Mouse (Mus musculus) forebrain, embryonic 12.5 days (tissue): ENCODE data around the gene Pde4d. TPM values are rescaled to one million over a fixed set of nuclear protein-coding genes. Genes with fewer than 3 reads are reported as not detected.
"Not testable (repeated sequence)": the region's sequence is repeated elsewhere in the genome, so short reads cannot be mapped to it uniquely, and the experiment has no call there.

Experiments used
- ATAC-seq: fragments of 200-750 bp; cut with Nextera tagmentation; 2 replicates; pipeline ENCODE4 v1.8.0; 2017; ENCODE audit warnings: moderate TSS enrichment; ENCODE audit not compliant: low FRiP score
- H3K27ac ChIP-seq: fragments of 300-500 bp; sonication (generic); 2 replicates; pipeline ENCODE4 v1.5.1; 2016; ENCODE audit warnings: mild to moderate bottlenecking
- H3K27me3 ChIP-seq: fragments of 300-500 bp; sonication (generic); 2 replicates; pipeline ENCODE4 v1.6.1; 2016; ENCODE audit warnings: mild to moderate bottlenecking
- H3K36me3 ChIP-seq: fragments of 300-500 bp; sonication (generic); replicated peaks from 2 replicates; pipeline ENCODE4 v1.6.1; 2016; ENCODE audit warnings: mild to moderate bottlenecking
- H3K4me1 ChIP-seq: fragments of 300-500 bp; sonication (generic); 2 replicates; pipeline ENCODE4 v1.6.1; 2016
- H3K4me2 ChIP-seq: fragments of 300-500 bp; sonication (generic); 2 replicates; pipeline ENCODE4 v1.6.1; 2016; ENCODE audit warnings: mild to moderate bottlenecking, moderate library complexity
- H3K4me3 ChIP-seq: fragments of 300-500 bp; sonication (generic); replicated peaks from 2 replicates; pipeline ENCODE4 v1.5.1; 2016; ENCODE audit warnings: mild to moderate bottlenecking
- H3K9ac ChIP-seq: fragments of 300-500 bp; sonication (generic); 2 replicates; pipeline ENCODE4 v1.6.1; 2016; ENCODE audit warnings: mild to moderate bottlenecking
- H3K9me3 ChIP-seq: fragments of 300-500 bp; sonication (generic); 2 replicates; pipeline ENCODE4 v1.6.1; 2016
- WGBS: fragments of 180-500 bp; shearing (Covaris S2); methylation state at CpG from one replicate; pipeline ENCODE4 v1.1.7; 2016; 5-methylcytosine and 5-hydroxymethylcytosine counted together
- polyA plus RNA-seq: library from polyadenylated mRNA; unstranded; fragments of >200 nt; fragmentation: Nextera tagmentation; extraction: Ambion mirVana; gene quantifications from 2 replicates; pipeline ENCODE4 v1.2.1, GENCODE M21; 2016

The Pde4d gene
- polyA plus RNA-seq, 1 experiment from 2014 or later, result 15.0 TPM

- Histone ChIP-seq H3K9ac (no peak overlapping the region), H3K9me3 (no peaks in the 10 kb centered on the region), H3K4me3 (no peak overlapping the region), H3K27ac (no peak overlapping the region), H3K4me1 (no peaks in the 10 kb centered on the region), H3K4me2 (no peak overlapping the region), H3K36me3 (no peaks in the 10 kb centered on the region), H3K27me3 (no peaks in the 10 kb centered on the region)
- no peak for ATAC-seq
Measured at GRCm38 (mm10) chr13:108677056-108677455, 227.3 kb downstream of the Pde4d start.

DNA sequence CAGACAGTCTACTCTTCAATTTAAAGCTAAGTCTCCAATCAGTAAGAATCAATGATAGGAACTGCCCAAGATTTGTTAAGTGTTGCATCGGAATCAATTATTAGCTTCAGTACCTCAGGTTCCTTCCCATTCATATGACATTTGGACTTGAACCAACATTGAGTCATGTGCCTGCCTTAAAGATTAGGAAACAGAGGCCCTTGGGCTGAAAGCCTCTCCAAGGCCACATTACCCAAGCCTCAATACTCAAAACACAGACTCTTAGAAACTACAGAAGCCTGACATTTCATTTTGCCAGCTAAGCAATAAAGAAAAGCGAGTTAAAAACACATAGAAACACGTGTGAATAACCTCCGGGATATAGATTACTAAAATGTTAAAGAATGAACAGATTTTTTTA, 233.3 kb downstream of the Pde4d start:
- no peak overlapping the region for H3K4me3 ChIP-seq
- no peaks in the 10 kb centered on the region for H3K4me1 ChIP-seq
- no peaks in the 10 kb centered on the region for H3K9me3 ChIP-seq
- 94% methylated on average over 4 of the region's 4 CpGs for WGBS
- no peak overlapping the region for H3K4me2 ChIP-seq
- H3K27ac ChIP-seq, result no peak overlapping the region
- H3K9ac ChIP-seq, result no peak overlapping the region
- H3K36me3 ChIP-seq, result no peaks in the 10 kb centered on the region
- H3K27me3 ChIP-seq, result no peaks in the 10 kb centered on the region
- ATAC-seq, result no peak

DNA sequence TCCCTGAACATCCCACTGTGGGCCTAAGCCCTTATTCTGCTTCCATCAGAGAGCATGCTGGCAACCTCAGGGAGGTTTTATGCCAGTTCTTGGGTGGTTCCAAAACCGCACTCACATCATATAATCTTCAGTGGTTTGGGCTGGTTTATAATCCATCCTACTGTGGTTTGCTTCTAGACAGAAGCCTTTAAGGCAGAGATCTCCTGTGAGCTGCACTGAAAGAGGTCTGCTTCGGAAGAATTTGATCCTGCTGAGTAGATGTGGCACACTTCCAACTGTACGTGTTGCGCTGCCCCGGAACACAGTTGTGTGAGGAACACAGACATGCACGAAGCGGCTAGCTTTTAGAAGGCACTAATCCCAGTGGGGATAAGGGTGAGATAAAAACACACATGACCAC, 236.1 kb downstream of the Pde4d start:
- Histone ChIP-seq H3K9me3 (no peaks in the 10 kb centered on the region), H3K9ac (no peak overlapping the region), H3K27me3 (no peaks in the 10 kb centered on the region), H3K4me1 (no peaks in the 10 kb centered on the region), H3K4me3 (no peak overlapping the region), H3K4me2 (no peak overlapping the region), H3K27ac (no peak overlapping the region), H3K36me3 (no peaks in the 10 kb centered on the region)
- WGBS, result 89% methylated on average over 7 of the region's 7 CpGs
- ATAC-seq, result no peak

- Histone ChIP-seq H3K27ac (no peak overlapping the region), H3K9me3 (no peaks in the 10 kb centered on the region), H3K4me1 (no peaks in the 10 kb centered on the region), H3K9ac (no peak overlapping the region), H3K27me3 (no peaks in the 10 kb centered on the region), H3K4me2 (no peak overlapping the region), H3K4me3 (no peak overlapping the region), H3K36me3 (no peaks in the 10 kb centered on the region)
- no peak for ATAC-seq
- 83% methylated on average over 2 of the region's 2 CpGs for WGBS
Measured at GRCm38 (mm10) chr13:108686262-108686661, 236.5 kb downstream of the Pde4d start.

DNA sequence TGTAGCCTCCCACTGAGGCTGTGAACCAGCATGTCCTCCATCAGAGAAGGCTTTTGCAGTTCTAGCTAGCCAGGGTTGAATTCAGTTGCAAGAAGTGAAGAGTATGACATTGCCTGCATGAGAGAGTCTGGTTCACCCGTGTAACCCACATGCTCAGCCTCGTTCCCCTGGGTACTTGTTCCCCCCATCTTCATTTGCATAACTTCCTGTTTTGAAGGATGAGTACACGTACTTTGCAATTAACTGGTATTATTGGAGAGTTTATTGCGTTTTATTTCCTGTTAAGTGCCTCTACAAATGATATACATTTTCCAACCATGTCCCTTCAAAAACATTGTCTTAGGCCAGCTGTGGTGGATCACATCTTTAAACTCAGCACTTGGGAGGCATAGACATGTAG, 237.1 kb downstream of the Pde4d start:
- no peak for ATAC-seq
- H3K4me1 ChIP-seq, result no peaks in the 10 kb centered on the region
- H3K27ac ChIP-seq, result no peak overlapping the region
- H3K9ac ChIP-seq, result no peak overlapping the region
- H3K9me3 ChIP-seq, result no peaks in the 10 kb centered on the region
- no peaks in the 10 kb centered on the region for H3K27me3 ChIP-seq
- no peak overlapping the region for H3K4me2 ChIP-seq
- H3K4me3 ChIP-seq, result no peak overlapping the region
- 86% methylated on average over 4 of the region's 4 CpGs for WGBS
- no peaks in the 10 kb centered on the region for H3K36me3 ChIP-seq

DNA sequence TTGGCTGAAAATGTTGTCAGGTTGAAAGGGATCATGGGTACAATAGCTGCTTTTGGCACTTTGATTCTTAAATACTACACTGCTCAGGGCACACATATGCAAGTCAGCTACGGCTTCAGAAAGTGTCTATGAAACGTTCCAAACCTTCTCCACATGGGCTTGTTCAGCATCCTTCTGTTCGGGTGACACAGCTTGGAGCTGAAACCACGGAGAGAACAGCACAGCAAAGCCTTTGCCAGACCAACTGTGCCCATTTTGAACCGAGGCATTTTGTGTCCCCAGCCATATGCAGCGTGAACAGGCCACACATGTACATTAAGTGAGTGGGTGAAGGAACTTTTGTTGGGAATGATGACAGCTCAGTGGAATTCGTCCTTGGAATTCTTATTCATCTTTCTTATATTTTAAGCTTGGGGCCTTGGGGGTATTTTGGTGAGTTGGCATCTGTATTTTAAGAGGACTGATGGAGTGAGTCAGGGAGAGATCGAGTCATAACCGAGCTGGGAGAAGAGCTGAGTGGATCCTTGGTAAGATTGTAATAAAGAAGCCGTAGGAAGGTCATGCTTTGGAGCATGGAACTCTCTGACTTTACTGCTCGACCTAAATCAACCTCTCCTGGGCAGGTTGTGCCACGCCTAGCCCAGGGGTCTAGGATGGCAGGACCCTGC, 243.3 kb downstream of the Pde4d start:
- no peak for ATAC-seq
- H3K4me1 ChIP-seq, result no peaks in the 10 kb centered on the region
- H3K4me3 ChIP-seq, result no peak overlapping the region
- no peaks in the 10 kb centered on the region for H3K36me3 ChIP-seq
- no peaks in the 10 kb centered on the region for H3K9me3 ChIP-seq
- WGBS, result 87% methylated on average over 12 of the region's 12 CpGs
- no peak overlapping the region for H3K9ac ChIP-seq
- H3K27me3 ChIP-seq, result no peaks in the 10 kb centered on the region
- no peak overlapping the region for H3K27ac ChIP-seq
- H3K4me2 ChIP-seq, result no peak overlapping the region

DNA sequence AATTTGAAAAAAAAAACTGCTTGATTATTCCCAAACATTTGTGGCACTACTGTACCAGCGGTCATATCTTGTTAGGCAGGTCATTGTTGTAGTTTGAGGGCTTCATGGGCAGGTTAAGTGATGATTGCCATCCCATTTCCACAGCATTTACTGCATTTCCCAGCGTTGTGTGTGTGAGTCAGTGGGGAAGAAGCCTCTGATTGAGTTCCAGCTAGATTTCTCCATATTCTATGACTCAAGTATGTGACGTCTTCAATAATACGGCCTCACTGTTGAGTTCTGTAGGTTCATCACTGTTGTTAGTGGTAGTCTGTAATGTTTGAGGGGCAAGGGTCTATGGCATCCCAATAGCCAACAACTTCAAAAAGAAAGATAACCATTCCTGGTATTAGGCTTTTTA, 255.7 kb downstream of the Pde4d start:
- Histone ChIP-seq H3K4me1 (no peaks in the 10 kb centered on the region), H3K27me3 (no peaks in the 10 kb centered on the region), H3K4me2 (no peak overlapping the region), H3K4me3 (no peak overlapping the region), H3K9ac (no peak overlapping the region), H3K36me3 (no peaks in the 10 kb centered on the region), H3K9me3 (no peaks in the 10 kb centered on the region), H3K27ac (no peak overlapping the region)
- WGBS, result 82% methylated on average over 4 of the region's 4 CpGs
- ATAC-seq, result no peak

DNA sequence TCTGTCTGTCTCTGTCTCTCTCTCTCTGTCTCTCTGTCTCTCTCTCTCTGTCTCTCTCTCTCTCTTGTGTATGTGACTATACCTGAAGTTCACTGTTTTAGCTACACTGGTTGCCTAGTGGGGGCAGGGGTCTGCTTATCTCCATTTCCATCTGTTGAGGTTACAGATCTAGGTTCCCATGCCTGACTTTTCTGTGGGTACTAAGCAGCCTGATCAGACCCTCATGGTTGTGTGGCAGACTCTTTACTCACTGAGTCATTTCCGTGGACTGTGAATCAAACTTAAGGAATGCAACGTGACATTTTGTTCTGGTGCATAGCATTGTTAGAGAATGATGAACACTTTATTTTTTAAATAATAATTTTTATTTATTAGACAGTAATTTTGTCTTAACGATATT, 264.3 kb downstream of the Pde4d start:
- no peak overlapping the region for H3K27ac ChIP-seq
- no peak overlapping the region for H3K4me3 ChIP-seq
- no peak overlapping the region for H3K9ac ChIP-seq
- H3K36me3 ChIP-seq, result no peaks in the 10 kb centered on the region
- H3K9me3 ChIP-seq, result no peaks in the 10 kb centered on the region
- 82% methylated on average over 3 of the region's 3 CpGs for WGBS
- H3K4me1 ChIP-seq, result no peaks in the 10 kb centered on the region
- no peak for ATAC-seq
- H3K27me3 ChIP-seq, result no peaks in the 10 kb centered on the region
- no peak overlapping the region for H3K4me2 ChIP-seq

- Histone ChIP-seq H3K36me3 (no peaks in the 10 kb centered on the region), H3K9ac (no peak overlapping the region), H3K27me3 (no peaks in the 10 kb centered on the region), H3K4me1 (no peaks in the 10 kb centered on the region), H3K4me2 (no peak overlapping the region), H3K27ac (no peak overlapping the region), H3K9me3 (no peaks in the 10 kb centered on the region), H3K4me3 (no peak overlapping the region)
- no peak for ATAC-seq
- WGBS, result 88% methylated on average over 3 of the region's 3 CpGs
Measured at GRCm38 (mm10) chr13:108715029-108715428, 265.3 kb downstream of the Pde4d start.

DNA sequence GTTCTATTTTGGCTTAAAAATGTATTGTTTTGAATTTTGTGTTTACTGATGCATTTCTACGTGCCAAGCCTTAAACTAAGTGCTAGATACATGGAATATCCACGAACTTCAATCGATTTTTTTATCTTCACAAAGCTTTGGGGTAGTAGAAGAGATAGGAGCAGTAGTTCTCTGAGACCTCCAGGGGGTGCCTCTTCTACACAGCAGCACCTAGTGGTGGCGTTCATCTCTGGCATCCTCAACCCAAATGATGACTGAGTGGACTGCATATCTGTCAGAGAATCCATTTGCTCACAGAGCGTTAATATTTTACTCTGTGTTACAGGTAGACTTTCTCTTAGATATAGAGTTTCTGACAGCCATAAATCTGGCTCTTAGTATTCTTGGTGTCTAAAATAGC, 272.5 kb downstream of the Pde4d start:
- Histone ChIP-seq H3K4me1 (no peaks in the 10 kb centered on the region), H3K9ac (no peak overlapping the region), H3K4me2 (no peak overlapping the region), H3K27me3 (no peaks in the 10 kb centered on the region), H3K27ac (no peak overlapping the region), H3K36me3 (no peaks in the 10 kb centered on the region), H3K4me3 (no peak overlapping the region), H3K9me3 (no peaks in the 10 kb centered on the region)
- ATAC-seq, result no peak
- WGBS, result 77% methylated on average over 5 of the region's 5 CpGs

DNA sequence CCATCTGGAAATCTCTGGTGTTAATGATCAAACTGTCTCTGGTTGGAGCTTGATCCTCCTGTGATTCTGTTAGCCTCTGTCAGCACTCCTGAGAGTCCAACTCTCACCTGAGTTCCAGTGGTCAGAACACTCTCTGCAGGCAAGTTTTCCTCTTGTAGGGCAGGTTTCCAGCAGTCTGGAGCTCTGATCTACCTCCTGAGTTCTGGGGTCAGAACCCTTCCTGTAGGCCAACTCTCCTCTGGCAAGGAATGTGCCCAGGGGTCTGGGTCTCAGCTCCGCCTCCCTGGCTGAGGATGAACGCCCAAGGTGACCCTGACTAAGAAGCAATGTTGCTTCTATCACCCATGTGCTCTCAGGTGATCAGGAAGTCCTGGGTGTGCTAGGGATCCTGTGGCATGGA, 284.6 kb downstream of the Pde4d start:
- H3K36me3 ChIP-seq, ATAC-seq, H3K4me3 ChIP-seq, H3K9me3 ChIP-seq, H3K27ac ChIP-seq, H3K4me2 ChIP-seq, H3K27me3 ChIP-seq, H3K9ac ChIP-seq, H3K4me1 ChIP-seq: not testable (repeated sequence)
- 94% methylated on average over 2 of the region's 2 CpGs for WGBS

DNA sequence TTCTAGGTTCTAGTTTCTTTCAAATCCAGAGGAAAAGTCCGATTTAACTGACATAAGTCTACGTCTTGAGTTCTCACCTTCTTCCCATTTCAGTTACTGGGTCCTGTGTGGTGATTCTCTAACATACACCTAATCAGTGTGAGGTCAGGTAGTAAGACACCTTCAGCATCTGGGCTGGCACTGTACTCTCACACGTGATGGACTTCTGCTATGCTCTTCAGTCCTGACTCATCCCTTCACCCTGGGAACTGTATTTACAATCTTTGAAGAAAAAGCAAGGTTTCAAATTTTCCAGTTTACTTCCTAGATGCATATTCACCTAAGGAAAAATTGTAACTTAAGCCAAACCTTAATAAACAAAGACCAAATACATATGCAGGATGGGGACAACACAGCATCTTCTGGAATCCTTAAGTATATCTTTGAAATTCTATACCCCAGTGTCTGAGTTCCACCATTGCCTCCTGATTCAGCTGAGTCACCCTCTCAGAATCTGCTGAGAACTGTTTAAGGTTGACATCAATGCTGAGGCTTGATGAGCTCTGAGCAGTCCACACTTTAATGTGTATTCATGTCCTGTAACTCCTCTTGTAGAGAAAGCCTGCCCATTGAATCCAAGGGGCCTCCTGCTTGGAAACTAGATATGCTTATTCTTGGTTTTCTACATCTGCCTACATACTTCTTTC, 301.6 kb downstream of the Pde4d start:
- no peak for ATAC-seq
- H3K36me3 ChIP-seq, result no peaks in the 10 kb centered on the region
- no peaks in the 10 kb centered on the region for H3K9me3 ChIP-seq
- H3K4me2 ChIP-seq, result no peak overlapping the region
- H3K9ac ChIP-seq, result no peak overlapping the region
- no peak overlapping the region for H3K4me3 ChIP-seq
- H3K27ac ChIP-seq, result no peak overlapping the region
- no peaks in the 10 kb centered on the region for H3K27me3 ChIP-seq
- 85% methylated on average over 3 of the region's 3 CpGs for WGBS
- H3K4me1 ChIP-seq, result no peaks in the 10 kb centered on the region

GRCm38 (mm10) chr13:108757477-108757876, 307.7 kb downstream of the Pde4d start:
- no peaks in the 10 kb centered on the region for H3K9me3 ChIP-seq
- H3K4me3 ChIP-seq, result no peak overlapping the region
- H3K27ac ChIP-seq, result no peak overlapping the region
- no peak for ATAC-seq
- no peaks in the 10 kb centered on the region for H3K4me1 ChIP-seq
- H3K9ac ChIP-seq, result no peak overlapping the region
- WGBS, result 76% methylated on average over 7 of the region's 7 CpGs
- H3K27me3 ChIP-seq, result no peaks in the 10 kb centered on the region
- no peak overlapping the region for H3K4me2 ChIP-seq
- H3K36me3 ChIP-seq, result no peaks in the 10 kb centered on the region
